Mouse (Mus musculus): ENCODE measurements around the gene Xrra1. TPM values are rescaled to one million over a fixed set of nuclear protein-coding genes. Genes with fewer than 3 reads are reported as not detected.
"Not testable (repeated sequence)": the region's sequence is repeated elsewhere in the genome, so short reads cannot be mapped to it uniquely, and the experiment has no call there.

Gene Xrra1
- polyA plus RNA-seq, 1 experiment from 2014 or later = 0.84 TPM

DNA sequence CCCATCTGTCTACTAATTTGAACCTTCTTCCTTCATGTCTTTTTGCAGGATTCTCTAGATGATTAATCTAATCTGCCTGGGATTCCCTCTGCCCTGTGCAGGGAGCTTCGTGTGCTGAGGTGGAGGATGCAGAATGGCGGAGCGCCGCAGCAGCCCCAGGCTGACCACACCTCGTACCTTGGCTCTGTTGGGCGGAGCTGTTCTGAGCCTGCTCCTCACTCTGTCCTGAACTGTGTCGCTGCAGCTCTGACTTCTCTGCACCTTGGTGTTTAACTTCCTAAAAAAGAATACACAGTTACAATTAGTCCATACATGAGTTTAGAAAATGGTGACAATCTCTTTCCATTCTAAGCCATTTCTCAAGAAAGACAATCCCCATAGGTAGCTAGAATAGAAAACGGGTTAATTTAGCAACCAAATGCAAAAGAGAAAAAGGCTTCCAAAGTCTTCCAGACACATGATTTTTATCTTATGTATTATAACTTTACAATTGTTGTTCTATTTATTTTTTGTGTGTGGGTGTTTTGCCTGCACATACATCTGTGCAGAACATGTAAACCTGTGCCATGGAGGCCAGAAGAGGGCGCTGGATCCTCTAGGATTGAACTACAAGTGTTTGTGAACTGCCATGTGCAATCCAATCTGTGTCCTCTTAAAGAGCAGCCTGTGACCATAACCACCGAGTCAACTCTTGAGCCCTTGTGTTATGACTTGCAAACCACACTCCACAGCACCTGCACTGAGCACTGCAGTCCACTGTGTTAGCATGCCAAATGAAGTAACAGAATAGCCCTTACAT lies 68.2 kb downstream of the Xrra1 start:
- Histone ChIP-seq H3K4me1 (no peaks in the 10 kb centered on the region), H3K27me3 (replicated peaks) (no peaks in the 10 kb centered on the region), H3K27ac (replicated peaks) (no peak overlapping the region), H3K9me3 (replicated peaks) (no peaks in the 10 kb centered on the region), H3K4me2 (no peak overlapping the region), H3K36me3 (peaks cover 46% of the 10 kb centered on the region), H3K4me3 (replicated peaks) (no peak overlapping the region), H3K9ac (replicated peaks) (no peak overlapping the region)
- ATAC-seq (ENCODE audit: low FRiP score) = no peak
- WGBS = 76% methylated on average over 10 of the region's 10 CpGs

- no peak overlapping the region for H3K27ac ChIP-seq (replicated peaks)
- 81% methylated on average over 1 of the region's 1 CpGs for WGBS
- H3K4me3 ChIP-seq (replicated peaks) = no peak overlapping the region
- no peaks in the 10 kb centered on the region for H3K9me3 ChIP-seq (replicated peaks)
- H3K27me3 ChIP-seq (replicated peaks) = no peaks in the 10 kb centered on the region
- no peaks in the 10 kb centered on the region for H3K4me1 ChIP-seq
- no peak overlapping the region for H3K4me2 ChIP-seq
- ATAC-seq (ENCODE audit: low FRiP score) = no peak
- H3K9ac ChIP-seq (replicated peaks) = no peak overlapping the region
- peaks cover 34% of the 10 kb centered on the region for H3K36me3 ChIP-seq
Measured at GRCm38 (mm10) chr7:99935758-99936157, 76.8 kb downstream of the Xrra1 start.

DNA sequence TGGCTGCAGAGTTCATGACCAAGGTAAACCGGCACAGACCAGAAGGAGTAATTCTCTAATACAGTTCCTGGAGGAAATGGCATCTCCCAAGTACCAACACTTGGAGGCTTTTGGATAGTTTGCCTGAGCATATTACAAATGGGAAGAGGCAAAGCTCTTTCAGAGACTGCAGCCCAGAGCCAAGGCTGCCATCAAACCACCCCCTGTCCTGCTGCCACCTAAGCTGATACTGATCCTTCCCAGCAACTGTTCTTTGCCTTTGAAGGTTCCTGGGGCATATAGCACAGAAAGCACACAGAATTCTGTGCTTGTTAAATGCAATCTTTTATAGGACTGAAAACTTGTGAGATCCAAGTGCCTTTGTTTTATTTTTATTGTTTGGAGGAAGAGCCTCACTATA lies 81.8 kb downstream of the Xrra1 start:
- WGBS = 100% methylated on average over 1 of the region's 1 CpGs
- ATAC-seq (ENCODE audit: low FRiP score) = no peak
- no peak overlapping the region for H3K4me2 ChIP-seq
- H3K36me3 ChIP-seq = peaks cover 57% of the 10 kb centered on the region
- H3K4me3 ChIP-seq (replicated peaks) = no peak overlapping the region
- H3K9me3 ChIP-seq (replicated peaks) = no peaks in the 10 kb centered on the region
- no peak overlapping the region for H3K27ac ChIP-seq (replicated peaks)
- H3K27me3 ChIP-seq (replicated peaks) = no peaks in the 10 kb centered on the region
- no peaks in the 10 kb centered on the region for H3K4me1 ChIP-seq
- no peak overlapping the region for H3K9ac ChIP-seq (replicated peaks)

GRCm38 (mm10) chr7:99944520-99944919 lies 85.6 kb downstream of the Xrra1 start:
- H3K27me3 ChIP-seq (replicated peaks) = no peaks in the 10 kb centered on the region
- no peaks in the 10 kb centered on the region for H3K9me3 ChIP-seq (replicated peaks)
- no peak overlapping the region for H3K4me2 ChIP-seq
- no peak overlapping the region for H3K27ac ChIP-seq (replicated peaks)
- ATAC-seq (ENCODE audit: low FRiP score) = no peak
- peaks cover 64% of the 10 kb centered on the region for H3K36me3 ChIP-seq
- no peak overlapping the region for H3K9ac ChIP-seq (replicated peaks)
- no peaks in the 10 kb centered on the region for H3K4me1 ChIP-seq
- H3K4me3 ChIP-seq (replicated peaks) = no peak overlapping the region
- WGBS = 97% methylated on average over 3 of the region's 3 CpGs

DNA sequence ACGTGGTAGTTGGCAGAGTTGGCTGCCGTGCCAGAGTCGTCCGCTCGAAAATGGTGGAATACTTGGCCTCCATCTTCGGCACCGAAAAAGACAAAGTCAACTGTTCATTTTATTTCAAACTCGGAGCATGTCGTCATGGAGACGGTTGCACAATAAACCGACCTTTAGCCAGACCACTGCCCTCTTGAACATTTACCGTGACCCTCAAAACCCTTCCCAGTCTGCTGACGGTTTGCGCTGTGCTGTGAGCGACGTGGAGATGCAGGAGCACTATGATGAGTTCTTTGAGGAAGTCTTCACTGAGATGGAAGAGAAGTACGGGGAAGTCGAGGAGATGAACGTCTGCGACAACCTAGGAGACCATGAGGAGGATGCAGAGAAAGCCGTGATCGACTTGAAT lies 86.1 kb downstream of the Xrra1 start:
- H3K9ac ChIP-seq (replicated peaks) = not testable (repeated sequence)
- peaks cover 62% of the 10 kb centered on the region for H3K36me3 ChIP-seq

GRCm38 (mm10) chr7:99945939-99946338 lies 87.0 kb downstream of the Xrra1 start:
- Histone ChIP-seq H3K4me1 (no peaks in the 10 kb centered on the region), H3K4me2 (no peak overlapping the region), H3K4me3 (replicated peaks) (no peak overlapping the region), H3K9ac (replicated peaks) (no peak overlapping the region), H3K36me3 (peaks cover 53% of the 10 kb centered on the region), H3K27me3 (replicated peaks) (no peaks in the 10 kb centered on the region), H3K9me3 (replicated peaks) (no peaks in the 10 kb centered on the region), H3K27ac (replicated peaks) (no peak overlapping the region)
- ATAC-seq (ENCODE audit: low FRiP score) = no peak
- WGBS = 95% methylated on average over 3 of the region's 3 CpGs

More for the DNA sequence above, 86.1 kb downstream of the Xrra1 start:
- H3K27ac ChIP-seq (replicated peaks); H3K4me2 ChIP-seq; H3K4me3 ChIP-seq (replicated peaks); H3K4me1 ChIP-seq; H3K27me3 ChIP-seq (replicated peaks); ATAC-seq (ENCODE audit: low FRiP score); H3K9me3 ChIP-seq (replicated peaks): not testable (repeated sequence)
- WGBS = 95% methylated on average over 22 of the region's 22 CpGs

GRCm38 (mm10) chr7:99946356-99946755 lies 87.4 kb downstream of the Xrra1 start:
- H3K4me2 ChIP-seq = no peak overlapping the region
- no peak for ATAC-seq (ENCODE audit: low FRiP score)
- H3K9me3 ChIP-seq (replicated peaks) = no peaks in the 10 kb centered on the region
- peaks cover 51% of the 10 kb centered on the region for H3K36me3 ChIP-seq
- H3K27me3 ChIP-seq (replicated peaks) = no peaks in the 10 kb centered on the region
- 93% methylated on average over 4 of the region's 4 CpGs for WGBS
- H3K9ac ChIP-seq (replicated peaks) = no peak overlapping the region
- H3K4me3 ChIP-seq (replicated peaks) = no peak overlapping the region
- no peaks in the 10 kb centered on the region for H3K4me1 ChIP-seq
- no peak overlapping the region for H3K27ac ChIP-seq (replicated peaks)

GRCm38 (mm10) chr7:99947329-99947728 lies 88.4 kb downstream of the Xrra1 start:
- no peak overlapping the region for H3K9ac ChIP-seq (replicated peaks)
- peaks cover 45% of the 10 kb centered on the region for H3K36me3 ChIP-seq
- H3K4me1 ChIP-seq = no peaks in the 10 kb centered on the region
- H3K4me3 ChIP-seq (replicated peaks) = no peak overlapping the region
- no peaks in the 10 kb centered on the region for H3K27me3 ChIP-seq (replicated peaks)
- ATAC-seq (ENCODE audit: low FRiP score) = no peak
- no peaks in the 10 kb centered on the region for H3K9me3 ChIP-seq (replicated peaks)
- no peak overlapping the region for H3K4me2 ChIP-seq
- H3K27ac ChIP-seq (replicated peaks) = no peak overlapping the region
- WGBS = 89% methylated on average over 9 of the region's 9 CpGs

GRCm38 (mm10) chr7:99953442-99954098 lies 94.7 kb downstream of the Xrra1 start:
- Histone ChIP-seq H3K9me3 (replicated peaks) (no peaks in the 10 kb centered on the region), H3K27ac (replicated peaks) (no peak overlapping the region)
- WGBS = 89% methylated on average over 6 of the region's 6 CpGs

GRCm38 (mm10) chr7:99954212-99954611 lies 95.3 kb downstream of the Xrra1 start:
- H3K4me3 ChIP-seq (replicated peaks) = no peak overlapping the region
- ATAC-seq (ENCODE audit: low FRiP score) = no peak

More at GRCm38 (mm10) chr7:99953442-99954098, 94.7 kb downstream of the Xrra1 start:
- Histone ChIP-seq H3K4me2 (no peak overlapping the region), H3K4me1 (peaks cover 10% of the 10 kb centered on the region), H3K4me3 (replicated peaks) (no peak overlapping the region), H3K27me3 (replicated peaks) (no peaks in the 10 kb centered on the region), H3K9ac (replicated peaks) (no peak overlapping the region), H3K36me3 (0 out of 2 replicates have a peak, but pooled peaks cover 2% of the 10 kb centered on the region)
- ATAC-seq (ENCODE audit: low FRiP score) = no peak

GRCm38 (mm10) chr7:99956095-99956494 lies 97.2 kb downstream of the Xrra1 start:
- H3K4me2 ChIP-seq = no peak overlapping the region
- no peaks in the 10 kb centered on the region for H3K27me3 ChIP-seq (replicated peaks)
- no peak for ATAC-seq (ENCODE audit: low FRiP score)
- no peaks in the 10 kb centered on the region for H3K36me3 ChIP-seq
- H3K27ac ChIP-seq (replicated peaks) = no peak overlapping the region
- WGBS = 97% methylated on average over 7 of the region's 7 CpGs
- peaks cover 12% of the 10 kb centered on the region for H3K4me1 ChIP-seq
- no peak overlapping the region for H3K4me3 ChIP-seq (replicated peaks)
- H3K9ac ChIP-seq (replicated peaks) = no peak overlapping the region
- no peaks in the 10 kb centered on the region for H3K9me3 ChIP-seq (replicated peaks)

More at GRCm38 (mm10) chr7:99954212-99954611, 95.3 kb downstream of the Xrra1 start:
- no peak overlapping the region for H3K4me2 ChIP-seq
- H3K9me3 ChIP-seq (replicated peaks) = no peaks in the 10 kb centered on the region
- H3K27me3 ChIP-seq (replicated peaks) = no peaks in the 10 kb centered on the region
- H3K4me1 ChIP-seq = peaks cover 10% of the 10 kb centered on the region
- no peak overlapping the region for H3K9ac ChIP-seq (replicated peaks)
- no peak overlapping the region for H3K27ac ChIP-seq (replicated peaks)
- H3K36me3 ChIP-seq = 0 out of 2 replicates have a peak, but pooled peaks cover 2% of the 10 kb centered on the region
- WGBS = 88% methylated on average over 8 of the region's 8 CpGs
